Mouse (Mus musculus) heart, adult 2 months (tissue): ENCODE results near the gene Sf3a2.
A peak's percentile ranks its signal among the peaks of the same experiment; 100 is the strongest.

ENCODE experiments used
- CTCF ChIP-seq: fragments of 200-600 bp; IDR thresholded peaks from 2 replicates; pipeline ENCODE4 v1.8.1; 2022; ENCODE audit warnings: antibody characterized with exemption, mild to moderate bottlenecking, moderate library complexity
- EP300 ChIP-seq: fragments of 200-500 bp; IDR thresholded peaks from 2 replicates; pipeline ENCODE4 v1.6.1; 2011; ENCODE audit warnings: low read depth, low read length, control low read depth; ENCODE audit not compliant: insufficient read depth
- POLR2A ChIP-seq: fragments of 200-500 bp; IDR thresholded peaks from 2 replicates; pipeline ENCODE4 v1.6.1; 2011; ENCODE audit warnings: mild to moderate bottlenecking, low read depth, low read length, control low read depth; ENCODE audit not compliant: insufficient read depth

- TF ChIP-seq CTCF (peak; percentile 44), POLR2A (no peak), EP300 (no peak)
Measured at GRCm38 (mm10) chr10:80756099-80756498, 41.9 kb upstream of the Sf3a2 start.
